Mouse (Mus musculus) embryonic facial prominence, embryonic 10.5 days (tissue): ENCODE data around the gene Tbc1d9. TPM values are rescaled to one million over a fixed set of nuclear protein-coding genes. Genes with fewer than 3 reads are reported as not detected.

Experiments used
- DNase-seq: peaks from one replicate; pipeline ENCODE4 v3.0.0-alpha.2; 2017; ENCODE audit warnings: low spot score
- H3K27ac ChIP-seq: fragments of 300-500 bp; sonication (generic); replicated peaks from 2 replicates; pipeline ENCODE4 v1.5.1; 2016; ENCODE audit warnings: mild to moderate bottlenecking
- H3K27me3 ChIP-seq: fragments of 300-500 bp; sonication (generic); replicated peaks from 2 replicates; pipeline ENCODE4 v1.6.1; 2016; ENCODE audit warnings: low read depth, mild to moderate bottlenecking; ENCODE audit not compliant: poor library complexity, severe bottlenecking
- H3K36me3 ChIP-seq: fragments of 300-500 bp; sonication (generic); replicated peaks from 2 replicates; pipeline ENCODE4 v1.6.1; 2016; ENCODE audit warnings: mild to moderate bottlenecking, moderate library complexity
- H3K4me1 ChIP-seq: fragments of 300-500 bp; sonication (generic); 2 replicates; pipeline ENCODE4 v1.6.1; 2016
- H3K4me3 ChIP-seq: fragments of 300-500 bp; sonication (generic); 2 replicates; pipeline ENCODE4 v1.5.1; 2016; ENCODE audit warnings: mild to moderate bottlenecking, moderate library complexity
- H3K9me3 ChIP-seq: fragments of 300-500 bp; sonication (generic); 2 replicates; pipeline ENCODE4 v1.6.1; 2016; ENCODE audit warnings: mild to moderate bottlenecking
- WGBS: fragments of 180-500 bp; shearing (Covaris S2); methylation state at CpG from one replicate; pipeline ENCODE4 v1.1.7; 2016; 5-methylcytosine and 5-hydroxymethylcytosine counted together
- polyA plus RNA-seq: library from polyadenylated mRNA; unstranded; fragments of >200 nt; fragmentation: Nextera tagmentation; extraction: Ambion mirVana; gene quantifications from 2 replicates; pipeline ENCODE4 v1.2.1, GENCODE M21; 2016

The Tbc1d9 gene
- polyA plus RNA-seq, 1 experiment from 2014 or later = 3.8 TPM

DNA sequence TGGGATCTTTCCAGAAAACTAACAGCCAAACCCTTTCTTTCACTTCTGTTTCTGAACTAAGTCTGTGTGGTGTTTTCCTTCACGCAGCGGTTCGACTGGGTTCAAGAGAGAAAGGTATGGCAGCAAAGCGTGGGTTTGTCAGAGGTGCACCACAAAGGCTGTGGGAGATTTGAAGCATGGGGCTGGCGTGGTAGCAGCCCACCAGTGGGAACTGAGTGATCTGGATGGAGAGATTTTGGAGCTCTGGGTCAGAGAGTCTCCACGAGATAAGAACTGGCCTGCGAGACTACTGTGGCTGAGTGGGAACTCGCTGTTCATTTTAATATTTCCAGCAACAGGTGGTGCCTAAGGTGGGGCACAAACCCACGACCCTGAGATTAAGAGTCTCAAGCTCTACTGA, 52.0 kb downstream of the Tbc1d9 start:
- no peak overlapping the region for H3K4me3 ChIP-seq
- 88% methylated on average over 9 of the region's 9 CpGs for WGBS

DNA sequence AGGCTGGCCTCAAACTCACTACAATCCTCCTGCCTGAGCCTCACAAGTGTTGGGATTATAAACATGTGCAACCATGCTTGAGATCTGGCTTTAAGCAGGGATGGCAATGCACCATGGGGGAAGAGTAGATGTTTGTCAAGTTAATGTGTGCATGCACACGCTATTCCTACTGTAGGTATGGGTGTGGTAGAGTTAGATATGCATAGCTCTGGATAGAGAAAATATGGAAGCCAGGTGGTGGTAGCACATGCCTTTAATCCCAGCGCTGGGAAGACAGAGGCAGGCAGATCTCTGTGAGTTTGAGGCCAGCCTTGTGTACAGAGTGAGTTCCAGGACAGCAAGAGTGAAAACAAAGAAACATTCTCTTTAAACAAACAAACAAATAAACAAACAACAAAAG, 52.7 kb downstream of the Tbc1d9 start:
- Histone ChIP-seq H3K9me3 (no peaks in the 10 kb centered on the region), H3K36me3 (peaks cover 1% of the 10 kb centered on the region; the same call in 1 of the 2 replicates), H3K4me1 (no peaks in the 10 kb centered on the region), H3K27ac (no peak overlapping the region), H3K27me3 (no peaks in the 10 kb centered on the region), H3K4me3 (no peak overlapping the region)
- WGBS = 94% methylated on average over 2 of the region's 2 CpGs
- no peak for DNase-seq

More for the DNA sequence above, 52.0 kb downstream of the Tbc1d9 start:
- H3K9me3 ChIP-seq = no peaks in the 10 kb centered on the region
- H3K36me3 ChIP-seq = peaks cover 5% of the 10 kb centered on the region; the same call in 1 of the 2 replicates
- H3K27me3 ChIP-seq = no peaks in the 10 kb centered on the region
- no peak for DNase-seq
- H3K4me1 ChIP-seq = no peaks in the 10 kb centered on the region
- no peak overlapping the region for H3K27ac ChIP-seq

DNA sequence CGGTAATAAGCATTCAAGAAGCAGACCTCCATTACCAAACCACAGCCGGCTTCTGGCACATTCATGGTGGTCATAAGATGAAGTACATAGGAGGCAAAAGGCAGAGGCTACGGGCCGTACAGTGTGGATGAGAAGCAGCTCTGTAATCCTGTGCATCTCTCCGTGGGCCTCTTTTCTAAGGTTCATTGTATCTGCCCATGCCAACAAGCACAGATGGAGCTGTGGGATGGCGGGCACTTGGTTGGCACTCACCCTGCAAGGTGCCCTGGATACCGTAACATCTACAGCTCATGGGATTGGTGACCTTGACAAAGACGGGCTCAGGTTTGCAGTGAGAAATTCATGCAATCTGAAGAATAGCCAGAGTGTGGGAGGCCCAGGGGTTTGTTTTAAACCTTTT, 54.2 kb downstream of the Tbc1d9 start:
- Histone ChIP-seq H3K4me3 (no peak overlapping the region), H3K27ac (no peak overlapping the region), H3K9me3 (no peaks in the 10 kb centered on the region), H3K36me3 (no peaks in the 10 kb centered on the region), H3K4me1 (no peaks in the 10 kb centered on the region), H3K27me3 (no peaks in the 10 kb centered on the region)
- no peak for DNase-seq
- WGBS = 89% methylated on average over 8 of the region's 8 CpGs

DNA sequence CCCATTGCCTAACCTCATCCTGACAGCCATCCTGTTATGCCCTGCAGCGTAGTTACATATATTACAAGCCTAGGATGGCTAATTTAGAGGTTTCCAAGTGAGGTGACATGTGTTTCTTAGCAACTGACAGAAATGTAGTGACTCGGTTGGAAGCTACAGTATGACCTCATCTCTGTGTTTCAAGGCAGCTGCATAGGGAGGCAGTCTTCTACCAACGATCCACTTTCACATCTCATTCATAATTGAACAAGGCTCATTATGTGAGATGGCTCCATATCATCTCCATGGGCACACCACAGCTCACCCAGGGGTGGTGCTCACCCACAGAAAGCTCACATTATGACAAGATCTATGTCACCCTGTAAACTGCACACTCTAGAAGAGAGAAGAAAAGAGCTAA, 55.6 kb downstream of the Tbc1d9 start:
- DNase-seq = no peak
- Histone ChIP-seq H3K27ac (no peak overlapping the region), H3K36me3 (no peaks in the 10 kb centered on the region), H3K4me1 (no peaks in the 10 kb centered on the region), H3K4me3 (no peak overlapping the region), H3K27me3 (no peaks in the 10 kb centered on the region), H3K9me3 (no peaks in the 10 kb centered on the region)
- 90% methylated on average over 3 of the region's 3 CpGs for WGBS

DNA sequence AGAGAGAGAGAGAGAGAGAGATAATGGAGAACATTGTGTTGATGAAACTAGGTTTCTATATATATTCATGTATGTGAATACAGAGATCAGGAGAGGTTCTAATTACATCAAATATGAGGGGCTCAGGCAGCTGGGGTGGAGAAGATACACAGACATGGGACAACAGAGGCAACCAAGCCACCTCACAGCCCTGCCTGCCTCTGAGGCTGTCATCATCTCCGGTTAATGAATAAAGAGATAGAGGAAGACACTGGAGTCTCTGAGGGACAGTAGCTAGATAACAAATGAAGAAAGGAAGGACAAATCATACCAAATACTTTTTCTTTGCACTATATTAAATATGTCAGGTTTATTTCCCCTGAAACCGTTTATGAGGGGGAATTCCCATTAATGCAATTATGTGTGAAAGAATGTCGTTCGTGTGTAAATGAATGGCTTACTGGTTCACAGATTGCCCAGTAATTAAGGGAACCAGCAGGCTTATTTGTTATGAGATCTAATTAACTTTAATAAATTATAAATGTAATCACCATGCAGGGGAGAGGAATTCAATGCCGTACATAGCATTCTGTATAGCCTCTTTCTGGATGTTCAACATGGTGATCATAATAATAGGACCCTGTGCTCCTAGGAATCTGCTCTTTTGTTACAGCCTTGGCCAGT, 59.7 kb downstream of the Tbc1d9 start:
- DNase-seq = no peak
- Histone ChIP-seq H3K4me1 (no peaks in the 10 kb centered on the region), H3K4me3 (no peak overlapping the region), H3K36me3 (no peaks in the 10 kb centered on the region), H3K9me3 (no peaks in the 10 kb centered on the region), H3K27ac (no peak overlapping the region), H3K27me3 (no peaks in the 10 kb centered on the region)
- 89% methylated on average over 5 of the region's 5 CpGs for whole genome bisulfite sequencing

DNA sequence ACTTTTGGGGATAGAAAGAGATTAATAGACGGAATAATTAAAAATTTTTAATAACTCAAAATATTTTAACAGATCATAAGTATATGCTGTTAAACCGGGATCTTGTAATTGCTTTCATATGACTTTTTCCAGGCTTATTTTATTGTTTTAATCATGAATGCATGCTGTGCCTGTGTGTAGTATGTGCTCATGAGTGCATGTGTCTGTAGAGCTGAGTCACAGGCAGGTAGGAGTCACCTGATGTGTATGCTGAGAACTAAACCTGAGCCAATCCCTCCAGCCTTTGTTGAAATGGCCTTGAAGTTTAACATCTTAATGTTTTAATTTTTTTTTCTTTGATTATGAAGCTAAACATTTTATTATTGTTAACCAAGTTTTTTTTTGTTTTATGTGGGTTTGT, 60.4 kb downstream of the Tbc1d9 start:
- no peak for DNase-seq
- no peaks in the 10 kb centered on the region for H3K9me3 ChIP-seq
- H3K36me3 ChIP-seq = no peaks in the 10 kb centered on the region
- WGBS = 89% methylated on average over 2 of the region's 2 CpGs
- no peaks in the 10 kb centered on the region for H3K27me3 ChIP-seq
- no peak overlapping the region for H3K27ac ChIP-seq
- no peak overlapping the region for H3K4me3 ChIP-seq
- no peaks in the 10 kb centered on the region for H3K4me1 ChIP-seq

DNA sequence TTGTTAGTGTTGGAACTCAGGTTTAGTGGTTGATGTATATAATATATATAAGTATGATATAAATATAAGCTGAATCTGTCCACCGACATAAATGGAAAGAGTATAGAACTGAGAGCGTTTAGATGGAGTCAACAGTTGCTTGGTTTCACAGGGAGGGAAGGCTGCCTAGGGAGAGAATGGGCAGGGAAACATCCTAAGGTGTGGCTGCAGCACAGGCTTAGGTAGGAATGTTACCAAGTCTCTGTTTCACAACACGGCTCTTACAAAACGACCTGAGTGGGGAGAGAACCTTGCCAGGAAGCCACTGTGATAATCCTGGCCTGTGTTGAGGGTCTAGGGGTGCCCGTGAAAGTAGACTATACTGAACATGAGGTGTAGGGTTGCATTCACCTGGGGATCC, 62.2 kb downstream of the Tbc1d9 start:
- Histone ChIP-seq H3K4me1 (no peaks in the 10 kb centered on the region), H3K36me3 (no peaks in the 10 kb centered on the region), H3K4me3 (no peak overlapping the region), H3K9me3 (no peaks in the 10 kb centered on the region), H3K27me3 (no peaks in the 10 kb centered on the region), H3K27ac (no peak overlapping the region)
- 86% methylated on average over 5 of the region's 5 CpGs for WGBS
- DNase-seq = no peak

DNA sequence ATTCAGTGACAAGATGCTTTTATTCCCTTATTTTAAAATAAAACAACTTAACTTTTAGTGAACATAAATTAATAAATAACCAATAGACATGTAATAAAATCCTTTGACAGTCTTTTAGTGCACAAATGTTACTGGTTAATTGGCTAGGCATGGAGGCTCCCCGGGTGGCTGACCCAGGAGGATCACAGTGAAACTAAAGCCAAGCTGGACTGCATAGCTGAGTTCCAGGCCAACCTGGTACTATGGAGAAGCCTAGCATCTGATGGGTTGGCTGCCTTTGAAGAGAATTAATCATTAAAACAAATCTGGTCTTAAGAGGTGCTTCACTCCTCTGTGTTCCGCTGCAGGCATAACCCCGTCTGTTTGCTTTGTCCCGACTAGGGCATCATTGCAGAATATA, 67.9 kb downstream of the Tbc1d9 start:
- Histone ChIP-seq H3K4me3 (no peak overlapping the region), H3K27ac (no peak overlapping the region), H3K27me3 (no peaks in the 10 kb centered on the region), H3K4me1 (no peaks in the 10 kb centered on the region), H3K36me3 (peaks cover 15% of the 10 kb centered on the region), H3K9me3 (no peaks in the 10 kb centered on the region)
- whole genome bisulfite sequencing = 91% methylated on average over 4 of the region's 4 CpGs
- no peak for DNase-seq

DNA sequence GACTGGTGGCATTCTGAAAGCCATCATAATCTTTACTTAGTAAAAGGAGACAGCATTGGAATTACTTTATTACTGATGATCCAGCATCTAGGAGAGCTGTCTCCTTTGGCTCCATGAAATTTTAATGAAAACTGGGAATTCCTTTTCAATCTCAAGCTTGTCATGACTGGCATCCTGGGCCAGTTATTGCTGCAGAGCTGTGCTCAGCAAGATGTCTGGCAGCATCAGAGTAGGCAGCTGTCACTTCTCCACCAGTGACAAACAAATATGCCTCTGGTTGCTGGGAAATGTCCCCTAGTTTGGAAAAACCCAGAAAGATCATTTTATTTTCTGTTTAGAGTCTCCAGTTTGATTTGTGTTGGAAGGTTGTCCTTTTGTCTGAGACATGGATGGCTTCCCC, 74.2 kb downstream of the Tbc1d9 start:
- Histone ChIP-seq H3K27me3 (no peaks in the 10 kb centered on the region), H3K27ac (no peak overlapping the region), H3K4me3 (no peak overlapping the region), H3K36me3 (peaks cover 26% of the 10 kb centered on the region), H3K9me3 (no peaks in the 10 kb centered on the region), H3K4me1 (0 out of 2 replicates have a peak, but pooled peaks cover 2% of the 10 kb centered on the region)
- DNase-seq = no peak

DNA sequence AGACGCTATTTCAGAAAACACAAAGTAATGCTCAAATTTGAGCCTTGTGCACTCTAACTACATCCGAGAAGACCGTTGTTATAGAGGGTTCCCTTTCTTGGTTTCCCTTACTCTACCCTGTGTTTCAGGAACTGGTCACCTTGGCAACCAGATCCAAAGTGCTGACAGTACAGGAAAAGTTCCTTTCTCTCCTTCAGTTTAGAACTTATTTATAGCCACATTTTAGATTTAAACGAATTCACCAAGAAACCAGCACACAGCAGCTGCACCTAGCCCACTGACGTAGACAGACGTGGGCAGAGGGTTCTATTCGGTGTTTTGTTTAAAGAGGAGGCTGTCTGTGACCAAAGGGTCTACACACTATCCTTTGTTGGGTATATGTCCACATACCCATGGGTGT, 79.0 kb downstream of the Tbc1d9 start:
- Histone ChIP-seq H3K27ac (no peak overlapping the region), H3K36me3 (peaks cover 22% of the 10 kb centered on the region), H3K27me3 (no peaks in the 10 kb centered on the region), H3K4me3 (no peak overlapping the region), H3K9me3 (no peaks in the 10 kb centered on the region), H3K4me1 (0 out of 2 replicates have a peak, but pooled peaks cover 2% of the 10 kb centered on the region)
- no peak for DNase-seq
- WGBS = 89% methylated on average over 7 of the region's 7 CpGs

DNA sequence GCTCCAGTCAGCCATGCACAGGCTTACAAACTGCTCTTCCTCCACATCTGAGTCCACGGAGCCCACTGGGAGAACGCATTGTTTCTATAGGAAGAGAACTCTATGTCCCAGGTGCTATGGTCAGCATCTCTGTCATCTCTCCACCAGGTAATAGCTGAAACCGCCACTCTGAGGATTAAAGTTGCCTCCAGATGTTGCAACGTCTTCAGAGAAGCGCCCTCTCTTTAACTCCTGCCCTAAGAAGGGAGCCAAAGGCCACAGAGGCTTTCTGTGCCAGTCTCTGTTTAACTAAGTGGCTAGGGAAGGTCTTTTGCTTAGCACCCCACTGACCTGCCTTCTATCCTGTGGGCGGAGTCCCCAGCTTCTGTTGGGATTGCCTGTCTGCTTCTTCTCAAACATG, 85.7 kb downstream of the Tbc1d9 start:
- no peak for DNase-seq
- H3K4me3 ChIP-seq = no peak overlapping the region
- H3K9me3 ChIP-seq = no peaks in the 10 kb centered on the region
- WGBS = 86% methylated on average over 6 of the region's 6 CpGs
- peaks cover 36% of the 10 kb centered on the region for H3K36me3 ChIP-seq
- no peaks in the 10 kb centered on the region for H3K27me3 ChIP-seq
- H3K27ac ChIP-seq = no peak overlapping the region
- H3K4me1 ChIP-seq = peaks cover 8% of the 10 kb centered on the region

DNA sequence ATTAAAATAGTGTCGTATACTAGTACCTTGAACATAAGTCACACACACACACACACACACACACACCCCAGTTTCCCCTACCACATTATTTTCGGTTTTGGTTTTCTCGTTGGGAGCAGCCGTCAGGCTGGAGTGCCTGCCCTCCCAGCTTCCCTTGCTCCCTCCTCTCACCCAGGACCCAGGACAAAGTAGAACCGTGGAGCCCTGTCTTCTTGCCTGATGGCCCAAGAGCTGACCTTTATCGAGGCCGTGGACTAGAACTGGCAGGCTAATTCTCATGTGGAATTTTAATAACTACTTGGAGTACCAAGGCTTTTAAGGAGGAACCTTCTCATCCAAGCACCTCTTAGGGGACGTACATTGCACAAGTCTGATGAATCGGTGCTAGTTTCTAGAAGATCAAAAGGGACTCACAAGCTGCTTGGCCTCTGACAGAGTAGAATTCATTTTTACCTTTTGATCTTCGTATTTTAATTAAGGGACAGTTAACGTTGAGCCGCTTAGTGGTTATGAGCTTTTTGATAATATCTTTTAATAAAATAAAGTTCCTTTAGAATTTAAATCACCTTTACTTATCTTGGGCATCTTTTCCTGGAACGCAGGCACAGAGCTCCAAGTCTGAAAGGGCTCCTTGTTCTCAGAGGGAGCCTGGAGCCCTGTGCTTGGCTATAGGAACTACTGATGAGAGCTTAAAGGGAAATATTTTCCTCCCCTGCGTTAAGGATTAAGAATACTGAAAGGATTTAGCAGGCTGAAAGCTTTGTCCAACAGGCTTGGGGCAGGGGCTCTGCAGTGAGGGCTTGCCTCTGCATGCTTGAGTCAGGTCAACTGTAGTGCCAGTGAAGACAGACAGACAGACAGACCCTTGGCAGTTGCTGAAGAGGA, 86.5 kb downstream of the Tbc1d9 start:
- Histone ChIP-seq H3K36me3 (peaks cover 37% of the 10 kb centered on the region), H3K27me3 (no peaks in the 10 kb centered on the region), H3K9me3 (no peaks in the 10 kb centered on the region), H3K4me1 (peaks cover 8% of the 10 kb centered on the region), H3K4me3 (no peak overlapping the region), H3K27ac (peak overlapping the region; percentile 5)
- DNase-seq = peak; percentile 10
- WGBS = 64% methylated on average over 14 of the region's 14 CpGs

DNA sequence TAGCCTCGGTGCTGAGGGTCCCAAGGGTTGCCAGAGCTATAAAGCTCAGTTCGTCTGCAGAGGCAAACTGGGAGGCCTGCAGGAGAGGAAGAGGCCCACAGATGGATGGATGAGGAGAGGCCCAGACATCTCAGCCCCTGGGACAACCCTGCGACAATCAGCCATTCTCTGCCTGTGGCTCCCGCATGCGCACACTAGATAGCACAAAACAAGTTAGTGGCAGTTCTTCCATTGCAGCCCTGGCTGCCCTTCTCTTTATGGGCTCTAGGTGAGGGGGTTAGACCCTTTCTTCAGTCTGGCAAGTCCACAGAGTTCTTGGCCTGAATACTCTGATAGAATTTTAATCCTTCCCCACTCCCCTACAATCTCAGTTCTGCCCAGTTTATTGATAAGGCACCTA, 87.6 kb downstream of the Tbc1d9 start:
- Histone ChIP-seq H3K27ac (peak overlapping the region; percentile 44; the same call in 1 of the 2 replicates), H3K27me3 (no peaks in the 10 kb centered on the region), H3K36me3 (peaks cover 42% of the 10 kb centered on the region), H3K4me1 (peaks cover 8% of the 10 kb centered on the region), H3K9me3 (no peaks in the 10 kb centered on the region), H3K4me3 (no peak overlapping the region)
- DNase-seq = no peak
- 83% methylated on average over 5 of the region's 5 CpGs for WGBS
